ENCODE assay signal across 8 mouse cellular contexts in genomic region chrX:11998934-11999336, GRCm38 (mm10).
DNase-seq lines count a peak whose midpoint lies in the region; ATAC-seq lines count a peak whose summit lies in the region.

No protein-coding gene starts in this region.

- peak overlapping the region; percentile 52; the same call in 1 of the 2 replicates for H3K9ac ChIP-seq in forebrain, embryonic 14.5 days (ENCODE audit: low read length)

- peak; percentile 59 for DNase-seq in MEL-GATA-1-ER (ENCODE audit: extremely low read depth, low read depth)
- DNase-seq in c-Kit-negative CD71-positive TER-119-positive erythroid progenitor cells, embryonic 14.5 days (ENCODE audit: low read depth, low spot score) = peak; percentile 61
- peak; percentile 72 for DNase-seq in forebrain, embryonic 14.5 days (ENCODE audit: low spot score)
- peak; percentile 35 for DNase-seq in left cerebral cortex, postnatal 36 days (ENCODE audit: low spot score in 2 of 2)
- DNase-seq in mesoderm, embryonic 11.5 days (ENCODE audit: low read depth, low spot score) = peak; percentile 80
- peak; percentile 52 for DNase-seq in right cerebral cortex, postnatal 14 days
- DNase-seq in yolk sac, embryonic 10.5 days (ENCODE audit: low spot score) = peak; percentile 73

- H3K9me3 ChIP-seq in forebrain, embryonic 14.5 days (replicated peaks; ENCODE audit: control insufficient read depth, low read length) = no peaks in the 10 kb centered on the region

- ATAC-seq in forebrain, embryonic 14.5 days = peak; percentile 66
- ATAC-seq in hematopoietic stem cell, adult 5-6 weeks (replicated peaks in 1 of 2; ENCODE audit: insufficient read depth in 1 of 2, low FRiP score in 2 of 2, low TSS enrichment in 1 of 2, low read depth in 1 of 2, poor library complexity in 2 of 2, severe bottlenecking in 2 of 2) = peak; percentile 85 to 89

- 0 out of 2 replicates have a peak, but pooled peaks cover 3% of the 10 kb centered on the region for H3K27me3 ChIP-seq in forebrain, embryonic 14.5 days (replicated peaks; ENCODE audit: control insufficient read depth, insufficient read depth, low read length)

- peak overlapping the region; percentile 26 for H3K4me3 ChIP-seq in forebrain, embryonic 14.5 days (ENCODE audit: low read depth, low read length)

- H3K4me1 ChIP-seq in forebrain, embryonic 14.5 days (ENCODE audit: control insufficient read depth, insufficient read depth, low read length) = peaks cover 16% of the 10 kb centered on the region

- intact Hi-C loops in left cerebral cortex, postnatal 36 days (cut with DNase I) = no loop called here

- H3K4me2 ChIP-seq in forebrain, embryonic 14.5 days (ENCODE audit: low read length) = peak overlapping the region; percentile 55

- 4% methylated on average over 40 of the region's 41 CpGs for WGBS in forebrain, embryonic 14.5 days

- H3K27ac ChIP-seq in forebrain, embryonic 14.5 days (ENCODE audit: low read depth, low read length) = peak overlapping the region; percentile 52; the same call in 1 of the 2 replicates

- H3K36me3 ChIP-seq in forebrain, embryonic 14.5 days (ENCODE audit: control insufficient read depth, insufficient read depth, low read length) = no peaks in the 10 kb centered on the region

Comparison
In these comparisons a context has a peak if more than half of its experiments do, and no peak if none do; other contexts are left out.
1. Peak in every context shown above with its lines: DNase-seq, ATAC-seq, H3K4me3 ChIP-seq and H3K27ac ChIP-seq.